Mouse (Mus musculus) ES-Bruce4 (cell line): ENCODE data around the gene Olfr427. TPM values are rescaled to one million over a fixed set of nuclear protein-coding genes. Genes with fewer than 3 reads are reported as not detected.

Experiments
- H3K27ac ChIP-seq: 2 replicates; pipeline ENCODE4 v1.5.1; 2012; ENCODE audit warnings: low read length, inconsistent platforms; ENCODE audit not compliant: insufficient read depth
- H3K27me3 ChIP-seq: 2 replicates; pipeline ENCODE4 v1.6.1; 2012; ENCODE audit warnings: mild to moderate bottlenecking, low read length, inconsistent platforms; ENCODE audit not compliant: control insufficient read depth, poor library complexity, insufficient read depth, severe bottlenecking
- H3K36me3 ChIP-seq: 2 replicates; pipeline ENCODE4 v1.6.1; 2012; ENCODE audit warnings: inconsistent platforms, mild to moderate bottlenecking, low read length, moderate library complexity; ENCODE audit not compliant: control insufficient read depth, poor library complexity, insufficient read depth, severe bottlenecking
- H3K4me1 ChIP-seq: one replicate; pipeline ENCODE4 v1.8.1; 2011; ENCODE audit warnings: low read length; ENCODE audit not compliant: control insufficient read depth, insufficient read depth
- H3K4me3 ChIP-seq: 2 replicates; pipeline ENCODE4 v1.5.1; 2011; ENCODE audit warnings: low read depth, mild to moderate bottlenecking, low read length
- H3K9ac ChIP-seq: 2 replicates; pipeline ENCODE4 v1.6.1; 2012; ENCODE audit warnings: low read depth, mild to moderate bottlenecking, inconsistent platforms; ENCODE audit not compliant: poor library complexity, severe bottlenecking
- H3K9me3 ChIP-seq: replicated peaks from 2 replicates; pipeline ENCODE4 v1.6.1; 2012; ENCODE audit warnings: mild to moderate bottlenecking, low read length, inconsistent platforms; ENCODE audit not compliant: control insufficient read depth, poor library complexity, insufficient read depth, severe bottlenecking
- CTCF ChIP-seq: IDR thresholded peaks from one replicate; pipeline ENCODE4 v1.8.1; 2011; ENCODE audit warnings: low read depth, low read length
- EP300 ChIP-seq: IDR thresholded peaks from 2 replicates; pipeline ENCODE4 v1.6.1; 2011; ENCODE audit warnings: low read depth, low read length; ENCODE audit not compliant: insufficient read depth
- POLR2A ChIP-seq: IDR thresholded peaks from one replicate; pipeline ENCODE4 v1.8.1; 2011; ENCODE audit warnings: low read length; ENCODE audit not compliant: insufficient read depth
- polyA plus RNA-seq: library from polyadenylated mRNA; stranded (reverse); fragments of >200 nt; gene quantifications from 2 replicates; pipeline ENCODE4 v1.2.4, GENCODE M21; 2011; ENCODE audit warnings: low read depth; ENCODE audit not compliant: missing spikeins, insufficient read depth, insufficient read length

Gene Olfr427
- polyA plus RNA-seq, 1 experiment: not detected

DNA sequence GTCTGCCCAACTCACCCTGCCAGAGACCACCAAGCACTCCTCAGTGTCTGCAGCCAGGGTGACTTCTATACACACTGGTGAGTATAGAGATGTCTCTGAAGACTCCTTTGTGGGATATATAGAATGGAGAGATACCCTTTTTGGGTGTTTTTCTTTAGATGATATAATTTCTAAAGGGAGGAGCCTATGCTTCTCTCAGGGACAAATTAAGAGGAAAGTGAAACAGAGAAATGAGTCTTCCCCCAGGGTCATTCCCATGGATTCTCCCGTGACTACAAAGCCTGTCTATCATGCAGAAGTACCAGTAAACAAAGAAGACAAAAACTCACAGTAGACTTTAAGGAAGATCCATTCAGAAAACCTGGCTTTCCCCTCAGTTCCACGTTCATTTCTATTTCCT is 24.4 kb downstream of the Olfr427 start, which contains the start of gene Olfr231:
TSS of gene Olfr231 (minus strand) at position 101 of the 400 bp plus-strand sequence.
- no peaks in the 10 kb centered on the region for H3K36me3 ChIP-seq
- no peak within 1 kb of the TSS for H3K4me3 ChIP-seq
- H3K27ac ChIP-seq: no peak within 1 kb of the TSS
- no peaks in the 10 kb centered on the region for H3K4me1 ChIP-seq
- TF ChIP-seq CTCF: no peak
- no peak for TF ChIP-seq EP300
- no peak for TF ChIP-seq POLR2A
- H3K9ac ChIP-seq: no peak within 1 kb of the TSS
- H3K9me3 ChIP-seq: no peaks in the 10 kb centered on the region
- no peaks in the 10 kb centered on the region for H3K27me3 ChIP-seq

- Histone ChIP-seq H3K27me3 (no peaks in the 10 kb centered on the region), H3K4me3 (no peak within 1 kb of the TSS), H3K36me3 (no peaks in the 10 kb centered on the region), H3K9me3 (no peaks in the 10 kb centered on the region), H3K9ac (no peak within 1 kb of the TSS), H3K4me1 (no peaks in the 10 kb centered on the region), H3K27ac (no peak within 1 kb of the TSS)
- TF ChIP-seq CTCF (no peak), EP300 (no peak), POLR2A (no peak)
Observed at GRCm38 (mm10) chr1:174131217-174131616, 34.5 kb downstream of the Olfr427 start, which contains the start of gene Olfr424. Gene Olfr424, plus strand, starts transcription at chr1:174131517.

GRCm38 (mm10) chr1:174131999-174132398 is 35.3 kb downstream of the Olfr427 start:
- Histone ChIP-seq H3K4me1 (no peaks in the 10 kb centered on the region), H3K27me3 (no peaks in the 10 kb centered on the region), H3K9ac (no peak overlapping the region), H3K27ac (no peak overlapping the region), H3K4me3 (no peak overlapping the region), H3K36me3 (no peaks in the 10 kb centered on the region), H3K9me3 (no peaks in the 10 kb centered on the region)
- TF ChIP-seq POLR2A (no peak), CTCF (no peak), EP300 (no peak)

GRCm38 (mm10) chr1:174141384-174141783 is 44.7 kb downstream of the Olfr427 start:
- Histone ChIP-seq H3K4me3 (no peak overlapping the region), H3K36me3 (no peaks in the 10 kb centered on the region), H3K9me3 (no peaks in the 10 kb centered on the region), H3K4me1 (no peaks in the 10 kb centered on the region), H3K9ac (no peak overlapping the region), H3K27me3 (no peaks in the 10 kb centered on the region), H3K27ac (no peak overlapping the region)
- no peak for TF ChIP-seq CTCF

DNA sequence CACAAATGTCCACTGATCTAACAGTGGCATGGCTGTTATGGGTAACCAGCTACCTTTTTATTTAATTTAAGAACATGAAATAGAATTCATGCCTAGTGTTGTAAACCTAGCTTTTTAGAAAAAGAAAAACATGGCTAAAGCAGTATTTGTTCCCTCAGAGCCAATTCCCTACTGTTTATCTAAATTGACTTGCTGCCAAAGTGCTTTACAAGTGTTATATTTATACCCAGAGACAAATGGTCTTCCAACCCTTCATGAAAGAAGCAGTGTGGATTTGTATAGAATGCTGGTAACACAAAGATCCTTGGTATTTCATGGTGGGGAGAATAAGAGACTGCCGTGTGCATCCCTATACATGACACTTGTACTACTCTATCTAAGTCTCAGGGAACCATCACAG is 50.0 kb downstream of the Olfr427 start:
- Histone ChIP-seq H3K4me3 (no peak overlapping the region), H3K4me1 (no peaks in the 10 kb centered on the region), H3K9me3 (no peaks in the 10 kb centered on the region), H3K36me3 (no peaks in the 10 kb centered on the region), H3K9ac (no peak overlapping the region), H3K27me3 (no peaks in the 10 kb centered on the region), H3K27ac (no peak overlapping the region)
- TF ChIP-seq POLR2A (no peak), CTCF (no peak), EP300 (no peak)

- Histone ChIP-seq H3K36me3 (no peaks in the 10 kb centered on the region), H3K27ac (no peak overlapping the region), H3K27me3 (no peaks in the 10 kb centered on the region), H3K9me3 (no peaks in the 10 kb centered on the region), H3K4me3 (no peak overlapping the region), H3K4me1 (no peaks in the 10 kb centered on the region), H3K9ac (no peak overlapping the region)
- TF ChIP-seq POLR2A (no peak), CTCF (no peak), EP300 (no peak)
Observed at GRCm38 (mm10) chr1:174149289-174149688, 52.6 kb downstream of the Olfr427 start.

Other genes starting within 250 kb of the Olfr427 start
- not detected in 2 replicates for gene Ifi211, start 183.8 kb upstream of the Olfr427 start, polyA plus RNA-seq
- gene Mndal, start 154.4 kb upstream of the Olfr427 start, polyA plus RNA-seq: not detected in 2 replicates
- gene Ifi203, start 154.2 kb upstream of the Olfr427 start, polyA plus RNA-seq: 0.24 TPM in 1 of 2 replicates, not detected in the other
- gene Ifi202b, start 114.1 kb upstream of the Olfr427 start, polyA plus RNA-seq: not detected in 2 replicates
- gene Ifi205, start 65.1 kb upstream of the Olfr427 start, polyA plus RNA-seq: not detected in 2 replicates
- not detected in 2 replicates for gene Olfr433, start 56.2 kb upstream of the Olfr427 start, polyA plus RNA-seq
- gene Olfr432, start 47.7 kb upstream of the Olfr427 start, polyA plus RNA-seq: not detected in 2 replicates
- not detected in 2 replicates for gene Olfr430, start 30.3 kb upstream of the Olfr427 start, polyA plus RNA-seq
- gene Olfr429, start 12.6 kb upstream of the Olfr427 start, polyA plus RNA-seq: not detected in 2 replicates
- not detected in 2 replicates for gene Olfr231, start 24.3 kb downstream of the Olfr427 start, polyA plus RNA-seq
- gene Olfr424, start 34.6 kb downstream of the Olfr427 start, polyA plus RNA-seq: not detected in 2 replicates
- gene Olfr420, start 58.7 kb downstream of the Olfr427 start, polyA plus RNA-seq: not detected in 2 replicates
- gene Spta1, start 75.9 kb downstream of the Olfr427 start, polyA plus RNA-seq: 0.91 and 0.94 TPM in 2 replicates
- not detected in 2 replicates for gene Olfr419, start 155.2 kb downstream of the Olfr427 start, polyA plus RNA-seq
- not detected in 2 replicates for gene Mptx1, start 233.6 kb downstream of the Olfr427 start, polyA plus RNA-seq